Mouse (Mus musculus) ES-E14 (cell line): ENCODE results near the gene Carmil1. TPM values are rescaled to one million over a fixed set of nuclear protein-coding genes. Genes with fewer than 3 reads are reported as not detected.

Source experiments
- DNase-seq: peaks from one replicate; pipeline ENCODE4 v3.0.0-alpha.2; 2013; ENCODE audit warnings: low read depth, low spot score
- H3K27ac ChIP-seq: 2 replicates; pipeline ENCODE4 v1.5.1; 2012; ENCODE audit warnings: low read depth, mild to moderate bottlenecking, low read length, moderate library complexity, mixed read lengths; ENCODE audit not compliant: poor library complexity, insufficient read depth, severe bottlenecking
- H3K36me3 ChIP-seq: 2 replicates; pipeline ENCODE4 v1.6.1; 2012; ENCODE audit warnings: mild to moderate bottlenecking, low read length, moderate library complexity, mixed read lengths; ENCODE audit not compliant: control insufficient read depth, poor library complexity, insufficient read depth, severe bottlenecking
- H3K4me1 ChIP-seq, 2 experiments: fragments of 150-350 bp in 1 of 2; sonication (generic) in 1 of 2; 2 replicates each; pipeline ENCODE4 v1.6.1; 2012; ENCODE audit warnings: low read length in 2 of 2, mild to moderate bottlenecking in 1 of 2, mixed read lengths in 1 of 2; ENCODE audit not compliant: control insufficient read depth in 2 of 2, insufficient read depth in 2 of 2, poor library complexity in 1 of 2
- H3K4me3 ChIP-seq, 2 experiments: fragments of 150-350 bp in 1 of 2; sonication (generic) in 1 of 2; 2 replicates each; pipeline ENCODE4 v1.5.1; 2012; ENCODE audit warnings: low read length in 2 of 2, low read depth in 1 of 2, mild to moderate bottlenecking in 1 of 2, mixed read lengths in 1 of 2; ENCODE audit not compliant: insufficient read depth in 1 of 2, poor library complexity in 1 of 2, severe bottlenecking in 1 of 2
- H3K9ac ChIP-seq: 2 replicates; pipeline ENCODE4 v1.6.1; 2012; ENCODE audit warnings: low read depth, mild to moderate bottlenecking, low read length, mixed read lengths; ENCODE audit not compliant: poor library complexity, insufficient read depth, severe bottlenecking
- H3K9me3 ChIP-seq: fragments of 150-350 bp; sonication (generic); 2 replicates; pipeline ENCODE4 v1.6.1; 2012; ENCODE audit warnings: low read depth, mild to moderate bottlenecking, low read length; ENCODE audit not compliant: control insufficient read depth, insufficient read depth
- CHD2 ChIP-seq: IDR thresholded peaks from 2 replicates; pipeline ENCODE4 v1.6.1; 2014; ENCODE audit warnings: mild to moderate bottlenecking, low read depth, low read length, inconsistent platforms
- HCFC1 ChIP-seq: IDR thresholded peaks from 2 replicates; pipeline ENCODE4 v1.6.1; 2012; ENCODE audit warnings: low read length, inconsistent platforms, borderline replicate concordance; ENCODE audit not compliant: insufficient read depth
- MAFK ChIP-seq: IDR thresholded peaks from 2 replicates; pipeline ENCODE4 v1.6.1; 2014; ENCODE audit warnings: mild to moderate bottlenecking, low read depth, low read length, inconsistent platforms; ENCODE audit not compliant: insufficient read depth
- ZC3H11A ChIP-seq: IDR thresholded peaks from 2 replicates; pipeline ENCODE4 v1.6.1; 2012; ENCODE audit warnings: low read depth, mild to moderate bottlenecking, inconsistent platforms, low read length, borderline replicate concordance
- ZNF384 ChIP-seq: IDR thresholded peaks from 2 replicates; pipeline ENCODE4 v1.6.1; 2012; ENCODE audit warnings: low read depth, low read length, inconsistent platforms
- in situ Hi-C, 2 experiments: fragments of 600-800 bp; cut with MboI; formaldehyde crosslinking; loops; one replicate each; pipeline ENCODE4 v1.15.1; 2025; ENCODE audit warnings: low sequenced_read_pairs in 2 of 2, inconsistent platforms in 1 of 2; ENCODE audit not compliant: unreplicated experiment in 2 of 2
- total RNA-seq: library from RNA; depleted of rRNA; stranded (reverse); fragments of 300-350 nt; gene quantifications from 2 replicates; pipeline ENCODE4 v1.2.3, GENCODE M21; 2012

The Carmil1 gene
- total RNA-seq, 1 experiment = 17.0 TPM

- Histone ChIP-seq H3K36me3 (no peaks in the 10 kb centered on the region), H3K4me3 (no peak overlapping the region), H3K9ac (no peak overlapping the region), H3K9me3 (no peaks in the 10 kb centered on the region), H3K27ac (no peak overlapping the region), H3K4me1 (peaks cover 0 to 2% of the 10 kb centered on the region in 2 experiments; a peak in 1 of 4 replicates)
- no peak for TF ChIP-seq HCFC1
- TF ChIP-seq ZC3H11A = no peak
- no peak for TF ChIP-seq MAFK
- no peak for TF ChIP-seq CHD2
- no peak for TF ChIP-seq ZNF384
- DNase-seq = no peak
- in situ Hi-C loops = no loop called here
Measured at GRCm38 (mm10) chr13:24264760-24265159, 15.8 kb downstream of the Carmil1 start.

GRCm38 (mm10) chr13:24263560-24263959 lies 17.0 kb downstream of the Carmil1 start:
- H3K27ac ChIP-seq = no peak overlapping the region
- in situ Hi-C loops = no loop called here
- no peak overlapping the region for H3K9ac ChIP-seq

GRCm38 (mm10) chr13:24260751-24261591 lies 19.6 kb downstream of the Carmil1 start:
- no peak overlapping the region for H3K27ac ChIP-seq
- H3K36me3 ChIP-seq = no peaks in the 10 kb centered on the region
- H3K4me3 ChIP-seq = no peak overlapping the region
- H3K9me3 ChIP-seq = no peaks in the 10 kb centered on the region
- no peak for DNase-seq
- in situ Hi-C loops = no loop called here
- H3K4me1 ChIP-seq = peaks cover 0 to 2% of the 10 kb centered on the region in 2 experiments; a peak in 1 of 4 replicates
- TF ChIP-seq MAFK = no peak
- TF ChIP-seq ZNF384 = no peak
- TF ChIP-seq HCFC1 = no peak
- TF ChIP-seq CHD2 = no peak
- TF ChIP-seq ZC3H11A = no peak
- no peak overlapping the region for H3K9ac ChIP-seq

More at GRCm38 (mm10) chr13:24263560-24263959, 17.0 kb downstream of the Carmil1 start:
- Histone ChIP-seq H3K4me1 (peaks cover 0 to 2% of the 10 kb centered on the region in 2 experiments; a peak in 1 of 4 replicates), H3K4me3 (no peak overlapping the region), H3K9me3 (no peaks in the 10 kb centered on the region), H3K36me3 (no peaks in the 10 kb centered on the region)
- TF ChIP-seq ZC3H11A = no peak
- TF ChIP-seq ZNF384 = no peak
- TF ChIP-seq HCFC1 = no peak
- no peak for TF ChIP-seq CHD2
- no peak for TF ChIP-seq MAFK
- DNase-seq = no peak

GRCm38 (mm10) chr13:24257809-24258208 lies 22.8 kb downstream of the Carmil1 start:
- no peak overlapping the region for H3K27ac ChIP-seq
- DNase-seq = no peak
- H3K36me3 ChIP-seq = no peaks in the 10 kb centered on the region
- no peak for TF ChIP-seq HCFC1
- TF ChIP-seq CHD2 = no peak
- no peak for TF ChIP-seq MAFK
- no peak for TF ChIP-seq ZNF384
- no peak for TF ChIP-seq ZC3H11A
- in situ Hi-C loops = no loop called here
- no peak overlapping the region for H3K4me3 ChIP-seq
- no peak overlapping the region for H3K9ac ChIP-seq
- peaks cover 0 to 2% of the 10 kb centered on the region in 2 experiments; a peak in 1 of 4 replicates for H3K4me1 ChIP-seq
- H3K9me3 ChIP-seq = no peaks in the 10 kb centered on the region
